Comparison of ENCODE assay signal across 8 mouse cellular contexts in the genomic region with DNA sequence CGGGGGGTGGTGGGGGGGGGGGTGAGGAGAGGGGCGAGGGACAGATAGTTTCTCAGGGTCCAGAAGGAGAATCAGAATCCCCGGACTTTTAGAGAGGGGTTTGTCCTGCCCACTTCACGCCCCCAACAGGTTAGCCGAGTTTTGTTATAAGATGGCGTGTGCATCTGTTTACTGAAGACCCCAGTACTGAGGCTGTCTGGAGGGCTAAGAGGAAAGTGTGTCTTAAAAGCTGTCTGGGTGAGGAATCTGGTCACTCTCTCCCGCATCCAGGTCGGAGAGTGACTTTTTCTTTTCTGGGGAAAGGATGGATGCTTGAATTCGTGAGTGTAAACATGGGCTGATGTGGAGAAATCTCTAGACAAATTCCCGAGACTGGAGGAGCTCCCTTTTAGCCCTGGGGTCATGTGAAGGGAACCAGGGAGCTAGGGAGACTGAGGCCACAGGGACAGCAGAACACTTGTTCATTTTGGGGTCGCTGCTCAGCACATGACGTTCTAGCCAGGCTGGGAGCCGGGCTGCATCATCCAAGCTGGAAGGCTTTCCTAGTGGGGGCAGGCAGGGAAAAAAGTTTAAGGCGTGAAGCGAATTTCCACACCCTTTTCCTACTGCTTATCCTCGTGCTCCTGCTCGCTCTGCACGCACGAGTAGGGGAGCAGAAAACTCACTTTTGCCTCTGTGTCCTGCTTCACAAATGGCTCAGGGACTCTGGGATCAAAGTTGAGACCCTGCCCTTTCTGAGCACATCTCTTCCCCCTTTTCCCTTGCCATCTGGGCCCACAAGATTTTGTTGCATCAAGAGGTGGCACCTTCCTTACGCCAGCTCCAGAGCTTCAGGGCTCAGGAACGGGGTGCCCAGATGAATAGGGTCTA. TPM values are rescaled to one million over a fixed set of nuclear protein-coding genes. Genes with fewer than 3 reads are reported as not detected.
DNase-seq lines count a peak whose midpoint lies in the region; ATAC-seq and TF ChIP-seq lines count a peak whose summit lies in the region.

No protein-coding gene starts in this region.

- no peak for TF ChIP-seq CTCF in layer of hippocampus, adult 2 months (conservative IDR thresholded peaks at IDR 0.05)

- no peaks in the 10 kb centered on the region for H3K36me3 ChIP-seq in embryonic facial prominence, embryonic 13.5 days
- H3K36me3 ChIP-seq in intestine, embryonic 14.5 days (ENCODE audit: control insufficient read depth, insufficient read depth, low read length): no peaks in the 10 kb centered on the region
- no peaks in the 10 kb centered on the region for H3K36me3 ChIP-seq in neural tube, embryonic 14.5 days (ENCODE audit: control insufficient read depth, insufficient read depth, low read length)

- WGBS in embryonic facial prominence, embryonic 13.5 days: under 1% methylated on average over 21 of the region's 21 CpGs
- 4% methylated on average over 21 of the region's 21 CpGs for WGBS in intestine, embryonic 14.5 days
- WGBS in neural tube, embryonic 14.5 days: 2% methylated on average over 21 of the region's 21 CpGs

- peaks cover 27% of the 10 kb centered on the region for H3K4me1 ChIP-seq in embryonic facial prominence, embryonic 13.5 days
- peaks cover 4% of the 10 kb centered on the region; the same call in 1 of the 2 replicates for H3K4me1 ChIP-seq in intestine, embryonic 14.5 days (replicated peaks; ENCODE audit: control insufficient read depth, insufficient read depth, low read length)
- peaks cover 6% of the 10 kb centered on the region; the same call in 1 of the 2 replicates for H3K4me1 ChIP-seq in neural tube, embryonic 14.5 days (ENCODE audit: control insufficient read depth, insufficient read depth, low read length)

- ATAC-seq in embryonic facial prominence, embryonic 13.5 days (ENCODE audit: insufficient number of reproducible peaks, insufficient read depth, low FRiP score, low TSS enrichment, low read depth): no peak
- ATAC-seq in intestine, embryonic 14.5 days (replicated peaks; ENCODE audit: low FRiP score, low TSS enrichment, low read depth): no peak
- no peak for ATAC-seq in neural tube, embryonic 14.5 days (ENCODE audit: low read depth)

- peak overlapping the region; percentile 71; the same call in 1 of the 2 replicates for H3K9ac ChIP-seq in embryonic facial prominence, embryonic 13.5 days
- H3K9ac ChIP-seq in intestine, embryonic 14.5 days (ENCODE audit: low read length): no peak overlapping the region
- peak overlapping the region; percentile 80 for H3K9ac ChIP-seq in neural tube, embryonic 14.5 days (replicated peaks; ENCODE audit: low read depth, low read length)

- peak overlapping the region; percentile 46; the same call in 1 of the 2 replicates for H3K27ac ChIP-seq in layer of hippocampus, adult 2 months
- no peak overlapping the region for H3K27ac ChIP-seq in embryonic facial prominence, embryonic 13.5 days
- H3K27ac ChIP-seq in intestine, embryonic 14.5 days (ENCODE audit: low read depth): no peak overlapping the region
- H3K27ac ChIP-seq in neural tube, embryonic 14.5 days (ENCODE audit: low read depth, low read length): peak overlapping the region; percentile 24

- H3K4me2 ChIP-seq in embryonic facial prominence, embryonic 13.5 days: peak overlapping the region; percentile 99
- peak overlapping the region; percentile 95 for H3K4me2 ChIP-seq in intestine, embryonic 14.5 days (ENCODE audit: low read length)
- peak overlapping the region; percentile 95 for H3K4me2 ChIP-seq in neural tube, embryonic 14.5 days (ENCODE audit: low read depth, low read length)

- no peak for DNase-seq in layer of hippocampus, adult 2 months (ENCODE audit: low spot score in 2 of 2)
- no peak for DNase-seq in layer of hippocampus, adult 8-10 months (ENCODE audit: low spot score in 2 of 2)
- DNase-seq in intestine, embryonic 14.5 days (ENCODE audit: low spot score): peak; percentile 55
- DNase-seq in layer of hippocampus, postnatal 10 days (ENCODE audit: low spot score in 2 of 2): no peak
- DNase-seq in cerebellum, adult 18-20 months: no peak
- no peak for DNase-seq in T-cell, adult 2 months (ENCODE audit: low spot score)

- no peaks in the 10 kb centered on the region for H3K9me3 ChIP-seq in embryonic facial prominence, embryonic 13.5 days
- no peaks in the 10 kb centered on the region for H3K9me3 ChIP-seq in intestine, embryonic 14.5 days (ENCODE audit: control insufficient read depth, low read length)
- 0 out of 2 replicates have a peak, but pooled peaks cover under 1% of the 10 kb centered on the region for H3K9me3 ChIP-seq in neural tube, embryonic 14.5 days (ENCODE audit: control insufficient read depth, low read length)

- H3K27me3 ChIP-seq in embryonic facial prominence, embryonic 13.5 days: peaks cover 70% of the 10 kb centered on the region
- peaks cover 55% of the 10 kb centered on the region for H3K27me3 ChIP-seq in intestine, embryonic 14.5 days (replicated peaks; ENCODE audit: control insufficient read depth, insufficient read depth, low read length)
- H3K27me3 ChIP-seq in neural tube, embryonic 14.5 days (ENCODE audit: control insufficient read depth, insufficient read depth, low read length): peaks cover 2% of the 10 kb centered on the region; the same call in 1 of the 2 replicates

- H3K4me3 ChIP-seq in layer of hippocampus, adult 2 months: peak overlapping the region; percentile 71
- H3K4me3 ChIP-seq in embryonic facial prominence, embryonic 13.5 days: peak overlapping the region; percentile 54
- H3K4me3 ChIP-seq in intestine, embryonic 14.5 days (ENCODE audit: low read depth, low read length): peak overlapping the region; percentile 48; the same call in 1 of the 2 replicates
- peak overlapping the region; percentile 65 for H3K4me3 ChIP-seq in neural tube, embryonic 14.5 days (ENCODE audit: low read depth, low read length)

RNA-seq across cellular contexts. Expression of a gene that starts 1.3 kb away (rescaled TPM):
- 10 to 100 TPM; 34.1 to 34.3 TPM for total RNA-seq in layer of hippocampus, adult 2 months (2021)
- 10 to 100 TPM; 32.1 to 38.9 (median 34.6) TPM for total RNA-seq in layer of hippocampus, adult 8-10 months (2022)
- polyA plus RNA-seq in embryonic facial prominence, embryonic 13.5 days (2015; fragmentation: Nextera tagmentation; extraction: Ambion mirVana): 0.55 and 0.95 TPM in 2 replicates
- 0.40 and 0.58 TPM in 2 replicates for polyA plus RNA-seq in intestine, embryonic 14.5 days (2014; fragmentation: Nextera tagmentation; extraction: Ambion mirVana)
- polyA plus RNA-seq in neural tube, embryonic 14.5 days (2014; fragmentation: Nextera tagmentation; extraction: Ambion mirVana): 18.2 and 18.3 TPM in 2 replicates
- total RNA-seq in layer of hippocampus, postnatal 10 days (2021): 10 to 100 TPM; 27.5 to 29.9 TPM

Comparison
In these comparisons a context has a peak if more than half of its experiments do, and no peak if none do; other contexts are left out.
1. H3K27ac ChIP-seq: peak in layer of hippocampus, adult 2 months (single experiment) and neural tube, embryonic 14.5 days (single experiment); none in embryonic facial prominence, embryonic 13.5 days (single experiment) and intestine, embryonic 14.5 days (single experiment).
2. Peak in every context shown above with its lines, with median percentiles within 50 percentile points of each other: H3K4me3 ChIP-seq and H3K4me2 ChIP-seq.